Mouse (Mus musculus) liver, adult 2 months (tissue): ENCODE results near the gene Ppp2r5a.

ENCODE experiments used
- CTCF ChIP-seq: fragments of 200-500 bp; IDR thresholded peaks from 2 replicates; pipeline ENCODE4 v1.5.1; 2011; ENCODE audit warnings: low read depth, low read length, control low read depth
- POLR2A ChIP-seq: fragments of 200-500 bp; IDR thresholded peaks from 2 replicates; pipeline ENCODE4 v1.6.1; 2011; ENCODE audit warnings: low read length, control low read depth; ENCODE audit not compliant: insufficient read depth; ENCODE audit errors: extremely low read depth

GRCm38 (mm10) chr1:191436647-191437046 is 33.6 kb upstream of the Ppp2r5a start:
- TF ChIP-seq CTCF (no peak), POLR2A (no peak)
